Mouse (Mus musculus) kidney, postnatal 36 days (tissue): ENCODE data around the gene Eef2.
A peak's percentile ranks its signal among the peaks of the same experiment; 100 is the strongest.
"Not testable (repeated sequence)": the region's sequence is repeated elsewhere in the genome, so short reads cannot be mapped to it uniquely, and the experiment has no call there.

Experiments used
- DNase-seq, 2 experiments: peaks; one replicate each; pipeline ENCODE4 v3.0.0; 2021 to 2022; ENCODE audit warnings: mixed read lengths in 2 of 2

Gene Eef2

GRCm38 (mm10) chr10:81201807-81202758 lies 25.7 kb downstream of the Eef2 start, which contains the start of gene Nmrk2:
Gene Nmrk2 (minus strand): TSS chr10:81202051.
- no peak for DNase-seq

GRCm38 (mm10) chr10:81202978-81203720 lies 26.7 kb downstream of the Eef2 start:
- no peak for DNase-seq

- DNase-seq = no peak
Measured at GRCm38 (mm10) chr10:81204137-81204536, 27.7 kb downstream of the Eef2 start.

- no peak for DNase-seq
Measured at GRCm38 (mm10) chr10:81210154-81210553, 33.7 kb downstream of the Eef2 start.

- no peak for DNase-seq
Measured at GRCm38 (mm10) chr10:81216260-81216659, 39.8 kb downstream of the Eef2 start.

GRCm38 (mm10) chr10:81216810-81217209 lies 40.4 kb downstream of the Eef2 start:
- DNase-seq = no peak

GRCm38 (mm10) chr10:81217267-81217666 lies 40.8 kb downstream of the Eef2 start:
- DNase-seq = peak in 1 of 2 experiments; percentile 56

GRCm38 (mm10) chr10:81217964-81218363 lies 41.5 kb downstream of the Eef2 start:
- DNase-seq = peak; percentile 71 to 90

GRCm38 (mm10) chr10:81221402-81222015 lies 45.1 kb downstream of the Eef2 start:
- DNase-seq = no peak

- DNase-seq = not testable (repeated sequence)
Measured at GRCm38 (mm10) chr10:81223731-81224130, 47.3 kb downstream of the Eef2 start.

GRCm38 (mm10) chr10:81229735-81230437 lies 53.5 kb downstream of the Eef2 start:
- DNase-seq = no peak

- DNase-seq = peak; percentile 17 to 57
Measured at GRCm38 (mm10) chr10:81230438-81231332, 54.3 kb downstream of the Eef2 start, which contains the start of gene Atcay. Gene Atcay (minus strand): TSS chr10:81230833.

- no peak for DNase-seq
Measured at GRCm38 (mm10) chr10:81231436-81231835, 55.0 kb downstream of the Eef2 start.
